Mouse (Mus musculus) urinary bladder, postnatal 36 days (tissue): Measurements from ENCODE around the gene Dnajc4.

Experiments
- DNase-seq, 2 experiments: peaks; one replicate each; pipeline ENCODE4 v3.0.0; 2022; ENCODE audit warnings: low spot score in 2 of 2, mixed read lengths in 1 of 2

Gene Dnajc4

GRCm38 (mm10) chr19:6948186-6948585, 44.2 kb downstream of the Dnajc4 start:
- no peak for DNase-seq

GRCm38 (mm10) chr19:6947742-6948141, 44.6 kb downstream of the Dnajc4 start:
- no peak for DNase-seq

GRCm38 (mm10) chr19:6943709-6944108, 48.7 kb downstream of the Dnajc4 start:
- no peak for DNase-seq

- no peak for DNase-seq
These were observed 49.6 kb downstream of the Dnajc4 start for GRCm38 (mm10) chr19:6942764-6943163.

- DNase-seq, result peak; percentile 92 to 97
These were observed 50.1 kb downstream of the Dnajc4 start, which contains the start of gene Gpr137 for GRCm38 (mm10) chr19:6942249-6942691. TSS of gene Gpr137 (minus strand) at chr19:6942480.

GRCm38 (mm10) chr19:6941372-6942248, 50.8 kb downstream of the Dnajc4 start, which contains the start of gene Bad:
TSS of gene Bad (plus strand) at chr19:6941861.
- DNase-seq, result peak; percentile 92 to 94

GRCm38 (mm10) chr19:6940396-6941351, 51.7 kb downstream of the Dnajc4 start:
- DNase-seq, result no peak

- DNase-seq, result no peak
These were observed 53.0 kb downstream of the Dnajc4 start for GRCm38 (mm10) chr19:6939106-6940002.
